In the genomic region with DNA sequence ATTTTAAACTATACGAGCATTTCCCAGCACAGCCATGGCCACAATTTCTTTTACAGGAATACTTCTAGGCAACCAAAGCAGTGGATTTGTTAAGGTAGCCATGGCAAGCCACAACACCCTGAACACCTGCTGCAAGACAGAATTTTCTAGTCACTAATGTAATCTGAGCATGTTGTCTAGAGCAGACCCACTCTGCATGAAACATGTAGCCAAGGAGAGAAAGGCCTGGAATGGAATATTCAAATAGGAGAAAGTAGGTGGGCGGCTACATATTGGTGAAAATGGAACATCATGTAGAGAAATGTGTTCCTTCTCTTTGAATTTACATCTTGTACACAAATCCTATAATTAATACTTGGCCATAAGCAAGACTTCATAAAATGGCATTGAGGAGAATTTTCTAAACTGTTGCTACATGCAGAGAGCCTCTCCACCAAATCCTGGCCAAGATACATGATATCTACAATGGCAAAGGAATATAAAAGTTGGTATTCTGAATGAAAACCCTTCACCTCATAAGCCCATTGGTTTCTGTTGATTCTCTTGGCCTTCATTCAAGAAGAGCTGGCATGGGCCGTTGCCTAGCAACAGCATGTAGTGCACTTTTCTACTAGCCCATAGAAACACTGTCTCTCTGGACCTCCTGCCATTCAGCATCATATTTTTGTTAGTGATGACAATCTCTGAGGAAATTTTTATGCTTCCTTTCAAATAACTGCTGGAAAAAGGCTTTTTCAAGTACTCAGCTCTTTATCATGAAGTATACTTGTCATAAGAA, we compare ENCODE assay signal across 10 mouse cellular contexts.
DNase-seq lines count a peak whose midpoint lies in the region; ATAC-seq and TF ChIP-seq lines count a peak whose summit lies in the region.
"Had no signal": no experiment of that assay in that cellular context is flagged by ENCODE, and none has a peak within 500 bp of the region (broad histone marks: within the 10 kb centered on the region; RNA-seq: fewer than 3 reads in every experiment).

No protein-coding gene starts in this region.

- H3K9ac ChIP-seq in embryonic facial prominence, embryonic 11.5 days (replicated peaks; ENCODE audit: low read length): no peak overlapping the region
- H3K9ac ChIP-seq: heart, embryonic 13.5 days; limb, embryonic 12.5 days had no signal

- H3K4me3 ChIP-seq in embryonic facial prominence, embryonic 11.5 days (ENCODE audit: low read depth, low read length): no peak overlapping the region
- H3K4me3 ChIP-seq in embryonic facial prominence, embryonic 10.5 days: no peak overlapping the region
- no peak overlapping the region for H3K4me3 ChIP-seq in gastrocnemius, adult 2 months
- H3K4me3 ChIP-seq: heart, embryonic 13.5 days; limb, embryonic 12.5 days had no signal

- DNase-seq in embryonic facial prominence, embryonic 11.5 days (ENCODE audit: low spot score): peak; percentile 4
- no peak for DNase-seq in embryonic facial prominence, embryonic 10.5 days (ENCODE audit: low spot score)
- DNase-seq in ovary, postnatal 36 days (ENCODE audit: low spot score): peak; percentile 8
- no peak for DNase-seq in ovary, postnatal 14 days (ENCODE audit: low spot score)
- DNase-seq in layer of hippocampus, postnatal 10 days (ENCODE audit: low spot score in 2 of 2): peak; percentile 76 to 78
- no peak for DNase-seq in spleen, postnatal 14 days (ENCODE audit: low spot score in 2 of 2)
- DNase-seq in urinary bladder, postnatal 25 days (ENCODE audit: low spot score): no peak
- no peak for DNase-seq in gastrocnemius, adult 2 months

- no peak overlapping the region for H3K27ac ChIP-seq in embryonic facial prominence, embryonic 11.5 days (replicated peaks; ENCODE audit: low read depth, low read length)
- no peak overlapping the region for H3K27ac ChIP-seq in embryonic facial prominence, embryonic 10.5 days (replicated peaks)
- no peak overlapping the region for H3K27ac ChIP-seq in gastrocnemius, adult 2 months
- H3K27ac ChIP-seq: heart, embryonic 13.5 days; limb, embryonic 12.5 days had no signal

- ATAC-seq in embryonic facial prominence, embryonic 11.5 days (replicated peaks; ENCODE audit: insufficient number of reproducible peaks, low FRiP score, low TSS enrichment, low read depth): no peak

- WGBS in embryonic facial prominence, embryonic 11.5 days: 87% methylated on average over 3 of the region's 3 CpGs
- 89% methylated on average over 3 of the region's 3 CpGs for WGBS in embryonic facial prominence, embryonic 10.5 days

- no peaks in the 10 kb centered on the region for H3K27me3 ChIP-seq in embryonic facial prominence, embryonic 11.5 days (ENCODE audit: control insufficient read depth, insufficient read depth, low read length)
- no peaks in the 10 kb centered on the region for H3K27me3 ChIP-seq in embryonic facial prominence, embryonic 10.5 days (replicated peaks; ENCODE audit: low read depth, poor library complexity, severe bottlenecking)
- H3K27me3 ChIP-seq: heart, embryonic 13.5 days; limb, embryonic 12.5 days had no signal

- H3K36me3 ChIP-seq in embryonic facial prominence, embryonic 11.5 days (replicated peaks; ENCODE audit: control insufficient read depth, insufficient read depth, low read depth, low read length): no peaks in the 10 kb centered on the region
- H3K36me3 ChIP-seq in embryonic facial prominence, embryonic 10.5 days (replicated peaks): no peaks in the 10 kb centered on the region
- H3K36me3 ChIP-seq: heart, embryonic 13.5 days; limb, embryonic 12.5 days had no signal

- no peaks in the 10 kb centered on the region for H3K4me1 ChIP-seq in embryonic facial prominence, embryonic 11.5 days (ENCODE audit: control insufficient read depth, insufficient read depth, low read length)
- H3K4me1 ChIP-seq in embryonic facial prominence, embryonic 10.5 days: no peaks in the 10 kb centered on the region
- H3K4me1 ChIP-seq: heart, embryonic 13.5 days; limb, embryonic 12.5 days had no signal

- H3K9me3 ChIP-seq in embryonic facial prominence, embryonic 11.5 days (replicated peaks; ENCODE audit: control insufficient read depth, low read length): no peaks in the 10 kb centered on the region
- H3K9me3 ChIP-seq in embryonic facial prominence, embryonic 10.5 days: no peaks in the 10 kb centered on the region
- H3K9me3 ChIP-seq: heart, embryonic 13.5 days; limb, embryonic 12.5 days had no signal

- H3K4me2 ChIP-seq in embryonic facial prominence, embryonic 11.5 days (ENCODE audit: low read depth, low read length): no peak overlapping the region
- H3K4me2 ChIP-seq: heart, embryonic 13.5 days; limb, embryonic 12.5 days had no signal

- no peak for TF ChIP-seq CTCF in gastrocnemius, adult 2 months (IDR thresholded peaks at IDR 0.05)

- intact Hi-C loops in gastrocnemius, adult 2 months (cut with DNase I): no loop called here

Comparison
In these comparisons a context has a peak if more than half of its experiments do, and no peak if none do; other contexts are left out.
1. DNase-seq: peak in embryonic facial prominence, embryonic 11.5 days (single experiment), ovary, postnatal 36 days (single experiment) and layer of hippocampus, postnatal 10 days (2 of 2); none in embryonic facial prominence, embryonic 10.5 days (single experiment), ovary, postnatal 14 days (single experiment), spleen, postnatal 14 days (0 of 2), urinary bladder, postnatal 25 days (single experiment) and gastrocnemius, adult 2 months (single experiment).